Mouse (Mus musculus): ENCODE results near the gene B3gnt8. TPM values are rescaled to one million over a fixed set of nuclear protein-coding genes. Genes with fewer than 3 reads are reported as not detected.

Gene B3gnt8
- polyA plus RNA-seq (2015; fragmentation: Nextera tagmentation; extraction: Ambion mirVana), result 8.5 and 9.1 TPM in 2 replicates

DNA sequence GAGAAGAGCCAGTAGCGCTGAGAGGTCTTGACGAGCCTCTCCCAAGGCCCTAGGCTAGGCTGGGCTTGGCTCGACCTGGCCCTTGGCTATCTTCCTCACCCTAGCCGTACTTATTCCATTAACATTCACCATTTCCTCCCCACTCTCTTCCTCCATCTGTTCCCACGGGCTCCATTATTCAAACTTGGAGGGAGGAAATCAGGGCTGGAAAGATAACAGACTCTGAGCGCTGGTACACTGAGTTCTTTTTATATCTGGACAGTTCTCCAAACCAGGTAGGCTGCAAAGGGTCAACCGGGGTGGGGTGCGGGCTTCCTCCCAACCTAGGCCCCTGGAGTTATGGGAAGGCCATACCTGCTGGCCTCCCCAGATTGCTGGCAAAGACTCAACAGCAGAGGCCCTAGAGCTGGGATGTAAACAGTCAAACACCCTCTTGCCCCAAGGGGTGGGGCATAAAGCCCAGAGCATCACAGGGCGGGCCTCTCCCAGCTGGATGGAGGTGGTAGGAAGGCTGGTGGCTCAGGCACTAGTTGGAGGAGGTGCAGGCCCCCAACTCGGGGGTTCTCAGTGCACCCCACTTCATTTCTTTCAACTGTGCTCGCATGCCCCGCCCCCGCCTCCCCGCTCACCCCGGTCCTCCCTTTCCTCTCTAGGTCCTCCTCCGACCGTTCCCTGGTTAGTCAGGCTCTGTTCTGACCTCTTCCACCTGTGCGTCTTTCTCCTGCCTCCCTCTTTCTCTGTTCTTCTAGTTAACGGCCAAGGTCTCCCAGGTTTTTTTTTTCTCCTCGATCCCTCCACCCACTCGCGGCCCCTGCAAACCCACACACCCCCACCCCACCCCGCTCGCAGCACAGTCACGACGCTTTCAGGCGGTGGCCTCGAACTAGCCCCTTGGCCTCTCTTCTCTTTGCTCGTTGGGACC, at the start of gene B3gnt8:
B3gnt8 (plus strand) TSS at position 146 of the 922 bp plus-strand sequence.

GRCm38 (mm10) chr7:25615706-25616011, 10.8 kb upstream of the B3gnt8 start, which contains the start of gene Erich4:
TSS of gene Erich4 (minus strand) at chr7:25615892.

GRCm38 (mm10) chr7:25618865-25619721, 7.4 kb upstream of the B3gnt8 start, which contains the start of gene Dmac2:
TSS of gene Dmac2 (plus strand) at chr7:25619414.

GRCm38 (mm10) chr7:25658657-25659472, 32.4 kb downstream of the B3gnt8 start, which contains the start of the genes Bckdha and Exosc5:
TSS of gene Bckdha (minus strand) at chr7:25658981.
TSS of gene Exosc5 (plus strand) at chr7:25659164.

DNA sequence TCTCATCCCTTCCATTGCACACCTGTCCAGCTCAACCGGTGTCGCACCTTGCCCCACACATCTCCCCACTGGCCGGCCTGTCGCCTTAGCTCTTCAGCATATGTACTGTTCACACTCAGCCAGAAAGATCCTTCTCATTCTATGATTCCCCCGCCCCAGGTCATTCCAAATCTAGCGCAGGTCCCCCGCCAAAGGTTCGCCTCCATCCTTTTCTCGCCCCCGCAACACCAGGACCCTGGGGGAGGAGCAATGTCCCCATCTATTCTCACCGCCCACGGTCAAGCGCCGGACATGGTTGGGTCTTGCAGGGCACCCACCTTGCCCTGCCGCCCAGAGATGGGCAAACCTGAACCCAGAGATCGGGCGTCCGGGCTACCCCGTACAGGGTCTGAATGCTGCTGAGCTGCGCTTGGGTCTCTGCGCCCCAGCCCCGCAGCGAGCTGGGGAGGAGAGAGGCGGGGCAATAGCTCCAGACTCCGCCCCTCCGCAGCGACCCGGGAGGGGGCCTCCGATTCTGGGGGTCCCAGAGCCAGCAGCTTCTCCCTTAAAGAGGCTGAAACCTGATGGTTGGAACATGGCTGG, 48.4 kb downstream of the B3gnt8 start, which contains the start of gene Tmem91:
Tmem91 (minus strand) TSS at position 448 of the 582 bp plus-strand sequence.

GRCm38 (mm10) chr7:25680514-25681258, 54.2 kb downstream of the B3gnt8 start, which contains the start of gene B9d2:
TSS of gene B9d2 (plus strand) at chr7:25680780.

Other genes with a start within 250 kb of the B3gnt8 start
- 4.5 and 5.9 TPM in 2 replicates for gene Lipe, start 227.9 kb upstream of the B3gnt8 start, polyA plus RNA-seq (2015; fragmentation: Nextera tagmentation; extraction: Ambion mirVana)
- not detected in 2 replicates for gene Cxcl17, start 213.8 kb upstream of the B3gnt8 start, polyA plus RNA-seq (2015; fragmentation: Nextera tagmentation; extraction: Ambion mirVana)
- 2.9 and 7.7 TPM in 2 replicates for gene Ceacam1, start 149.1 kb upstream of the B3gnt8 start, polyA plus RNA-seq (2015; fragmentation: Nextera tagmentation; extraction: Ambion mirVana)
- gene Ceacam2, start 86.8 kb upstream of the B3gnt8 start, polyA plus RNA-seq (2015; fragmentation: Nextera tagmentation; extraction: Ambion mirVana), result 0.13 and 0.18 TPM in 2 replicates
- not detected in 2 replicates for gene Erich4, start 10.8 kb upstream of the B3gnt8 start, polyA plus RNA-seq (2015; fragmentation: Nextera tagmentation; extraction: Ambion mirVana)
- gene Dmac2, start 7.2 kb upstream of the B3gnt8 start, polyA plus RNA-seq (2015; fragmentation: Nextera tagmentation; extraction: Ambion mirVana), result 18.6 and 18.8 TPM in 2 replicates
- gene Bckdha, start 32.3 kb downstream of the B3gnt8 start, polyA plus RNA-seq (2015; fragmentation: Nextera tagmentation; extraction: Ambion mirVana), result 42.6 and 55.7 TPM in 2 replicates
- gene Exosc5, start 32.5 kb downstream of the B3gnt8 start, polyA plus RNA-seq (2015; fragmentation: Nextera tagmentation; extraction: Ambion mirVana), result 52.0 and 62.6 TPM in 2 replicates
- 0.76 and 1.2 TPM in 2 replicates for gene Tmem91, start 48.5 kb downstream of the B3gnt8 start, polyA plus RNA-seq (2015; fragmentation: Nextera tagmentation; extraction: Ambion mirVana)
- gene B9d2, start 54.1 kb downstream of the B3gnt8 start, polyA plus RNA-seq (2015; fragmentation: Nextera tagmentation; extraction: Ambion mirVana), result 14.7 and 19.9 TPM in 2 replicates
- gene Tgfb1, start 60.3 kb downstream of the B3gnt8 start, polyA plus RNA-seq (2015; fragmentation: Nextera tagmentation; extraction: Ambion mirVana), result 2.9 and 3.4 TPM in 2 replicates
- gene Ccdc97, start 92.4 kb downstream of the B3gnt8 start, polyA plus RNA-seq (2015; fragmentation: Nextera tagmentation; extraction: Ambion mirVana), result 12.6 and 14.4 TPM in 2 replicates
- gene Hnrnpul1, start 128.1 kb downstream of the B3gnt8 start, polyA plus RNA-seq (2015; fragmentation: Nextera tagmentation; extraction: Ambion mirVana), result 25.2 and 31.9 TPM in 2 replicates
- gene Axl, start 162.1 kb downstream of the B3gnt8 start, polyA plus RNA-seq (2015; fragmentation: Nextera tagmentation; extraction: Ambion mirVana), result 113 and 121 TPM in 2 replicates
- 10.5 and 11.8 TPM in 2 replicates for gene Cyp2s1, start 190.3 kb downstream of the B3gnt8 start, polyA plus RNA-seq (2015; fragmentation: Nextera tagmentation; extraction: Ambion mirVana)

Measured in urinary bladder, postnatal 0 days (tissue).